Mouse (Mus musculus): Measurements from ENCODE around the gene Tspan13. TPM values are rescaled to one million over a fixed set of nuclear protein-coding genes. Genes with fewer than 3 reads are reported as not detected.

The Tspan13 gene
- polyA plus RNA-seq, 1 experiment from 2014 or later: 57.4 TPM

DNA sequence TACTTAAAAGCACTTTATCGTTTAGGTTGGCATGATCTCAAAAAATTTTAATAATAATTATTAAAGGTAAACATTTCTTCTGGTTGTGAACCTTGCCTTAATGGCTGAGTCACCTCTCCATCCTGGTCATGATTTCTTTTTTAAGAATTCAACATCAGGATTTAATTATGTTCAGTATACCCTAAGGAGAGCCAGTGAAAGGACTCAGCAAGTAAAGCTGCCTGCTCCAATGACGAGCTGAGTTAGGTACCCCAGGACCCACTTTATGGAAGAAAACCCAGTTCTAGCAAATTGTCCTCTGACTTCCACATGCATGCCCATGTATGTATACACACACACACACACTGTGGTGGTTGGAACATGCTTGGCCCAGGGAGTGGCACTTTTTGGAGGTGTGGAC is 5.3 kb upstream of the Tspan13 start:
- Histone ChIP-seq H3K4me2 (no peak overlapping the region), H3K27ac (no peak overlapping the region), H3K9me3 (no peaks in the 10 kb centered on the region), H3K36me3 (no peaks in the 10 kb centered on the region), H3K9ac (no peak overlapping the region), H3K27me3 (peaks cover 3% of the 10 kb centered on the region; the same call in 1 of the 2 replicates), H3K4me3 (no peak overlapping the region), H3K4me1 (no peaks in the 10 kb centered on the region)
- no peak for ATAC-seq (ENCODE audit: insufficient number of reproducible peaks, insufficient read depth, low FRiP score, low TSS enrichment, low read depth)
- 44% methylated on average over 2 of the region's 2 CpGs for WGBS

DNA sequence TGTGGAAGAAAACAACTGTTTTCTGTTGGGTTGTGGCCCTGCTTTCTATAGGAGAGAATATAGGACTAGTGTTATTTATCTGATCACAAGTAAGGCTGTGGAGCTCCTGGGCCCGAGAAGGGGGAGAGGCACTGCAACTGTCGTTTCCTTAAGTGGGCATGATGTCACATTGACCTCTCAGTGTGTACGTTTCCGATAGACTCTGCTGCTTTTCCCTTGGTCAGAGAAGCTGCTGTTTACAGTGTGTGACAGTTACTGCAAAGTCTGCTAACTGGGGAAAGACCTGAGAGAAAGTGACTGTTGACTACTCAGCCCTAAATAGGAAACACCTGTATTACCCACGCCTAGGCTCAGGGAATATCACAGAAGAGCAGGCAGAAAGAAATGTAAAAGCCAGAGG is 3.9 kb upstream of the Tspan13 start:
- 0 out of 2 replicates have a peak, but pooled peaks cover 2% of the 10 kb centered on the region for H3K4me1 ChIP-seq
- no peak overlapping the region for H3K9ac ChIP-seq
- H3K4me3 ChIP-seq: no peak overlapping the region
- ATAC-seq (ENCODE audit: insufficient number of reproducible peaks, insufficient read depth, low FRiP score, low TSS enrichment, low read depth): no peak
- H3K27ac ChIP-seq: no peak overlapping the region
- peaks cover 3% of the 10 kb centered on the region; the same call in 1 of the 2 replicates for H3K27me3 ChIP-seq
- H3K36me3 ChIP-seq: no peaks in the 10 kb centered on the region
- 13% methylated on average over 5 of the region's 5 CpGs for WGBS
- H3K4me2 ChIP-seq: no peak overlapping the region
- H3K9me3 ChIP-seq: no peaks in the 10 kb centered on the region

DNA sequence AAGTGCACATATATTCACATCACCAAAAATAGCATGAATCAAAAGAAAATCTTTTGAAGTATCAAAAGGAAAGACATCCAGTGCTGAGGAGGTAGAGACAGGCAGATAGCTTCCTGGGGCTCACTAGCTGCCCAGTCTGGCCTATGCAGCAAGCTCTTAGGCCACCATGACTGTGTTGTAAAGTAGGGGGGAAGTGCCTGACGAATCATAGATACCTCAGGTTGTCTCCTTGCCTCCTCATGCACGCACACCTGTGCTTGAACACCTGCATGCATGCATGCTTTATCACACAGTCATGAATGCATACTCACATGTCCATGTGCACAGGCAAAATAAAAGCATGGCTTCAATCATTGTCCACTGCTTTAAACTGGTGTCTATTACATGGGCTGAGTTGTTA is 2.4 kb upstream of the Tspan13 start:
- Histone ChIP-seq H3K9ac (no peak overlapping the region), H3K27me3 (peaks cover 3% of the 10 kb centered on the region; the same call in 1 of the 2 replicates), H3K4me2 (no peak overlapping the region), H3K36me3 (no peaks in the 10 kb centered on the region), H3K4me3 (no peak overlapping the region), H3K9me3 (no peaks in the 10 kb centered on the region), H3K4me1 (peaks cover 7% of the 10 kb centered on the region; the same call in 1 of the 2 replicates), H3K27ac (no peak overlapping the region)
- no peak for ATAC-seq (ENCODE audit: insufficient number of reproducible peaks, insufficient read depth, low FRiP score, low TSS enrichment, low read depth)
- 77% methylated on average over 2 of the region's 2 CpGs for WGBS

DNA sequence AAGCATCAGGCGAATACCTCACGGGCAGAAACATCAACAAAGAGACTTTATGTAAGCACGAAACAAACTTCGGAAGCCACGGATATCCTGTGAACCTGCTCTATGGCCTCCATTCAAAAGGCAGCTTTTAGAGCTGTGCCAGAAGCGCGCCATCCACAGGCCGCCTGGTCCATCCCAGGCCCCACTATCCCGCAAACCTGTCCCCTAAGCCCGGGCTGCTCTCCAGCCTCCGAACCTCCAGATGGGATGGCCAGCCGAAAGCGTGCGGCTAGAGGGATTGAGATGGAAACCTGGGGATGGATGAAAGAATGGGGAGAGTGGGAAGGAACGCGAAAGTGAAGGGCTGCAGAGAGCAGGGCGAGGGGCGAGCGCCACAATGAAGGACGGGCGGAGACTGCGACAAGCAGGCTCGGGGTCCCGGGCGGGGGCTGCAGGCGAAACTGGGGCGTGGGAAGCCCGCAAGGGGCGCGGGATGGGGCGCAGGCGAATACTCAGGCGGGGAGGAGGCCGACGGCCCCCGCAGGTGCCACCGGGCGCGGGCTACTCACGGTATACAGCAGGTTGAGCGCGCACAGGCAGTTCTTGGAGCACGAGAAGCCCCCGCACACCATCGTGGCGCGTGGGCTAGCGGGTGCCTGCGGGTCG is 475 bp downstream of the Tspan13 start:
- ATAC-seq (ENCODE audit: insufficient number of reproducible peaks, insufficient read depth, low FRiP score, low TSS enrichment, low read depth): peak; percentile 38; the same call in 1 of the 2 replicates
- Histone ChIP-seq H3K4me1 (peaks cover 7% of the 10 kb centered on the region; the same call in 1 of the 2 replicates), H3K4me3 (peak overlapping the region; percentile 69), H3K9me3 (no peaks in the 10 kb centered on the region), H3K36me3 (no peaks in the 10 kb centered on the region), H3K27ac (0 out of 2 replicates have a peak overlapping the region, but pooled peaks have one; percentile 36), H3K4me2 (peak overlapping the region; percentile 92), H3K27me3 (peaks cover 3% of the 10 kb centered on the region; the same call in 1 of the 2 replicates), H3K9ac (peak overlapping the region; percentile 73)
- WGBS: 1% methylated on average over 50 of the region's 50 CpGs

DNA sequence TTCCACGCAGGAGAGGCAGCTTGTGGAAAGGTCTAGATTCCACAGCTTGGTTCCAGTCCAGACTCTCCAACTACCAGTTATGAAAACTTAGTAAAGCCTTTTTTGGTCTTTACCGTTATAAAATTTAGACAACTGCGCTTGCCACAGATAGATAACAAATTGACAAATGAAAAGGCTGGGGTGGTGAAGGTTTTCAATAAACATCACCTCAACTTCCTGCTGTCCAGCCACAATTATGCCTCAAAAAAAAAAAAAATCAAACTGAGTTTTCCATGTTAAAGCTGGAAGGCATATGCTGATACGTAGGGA is 1.1 kb downstream of the Tspan13 start:
- Histone ChIP-seq H3K27ac (no peak overlapping the region), H3K36me3 (no peaks in the 10 kb centered on the region), H3K9ac (no peak overlapping the region), H3K9me3 (no peaks in the 10 kb centered on the region), H3K4me2 (peak overlapping the region; percentile 92), H3K4me3 (peak overlapping the region; percentile 69), H3K27me3 (peaks cover 3% of the 10 kb centered on the region; the same call in 1 of the 2 replicates), H3K4me1 (peaks cover 7% of the 10 kb centered on the region; the same call in 1 of the 2 replicates)
- no peak for ATAC-seq (ENCODE audit: insufficient number of reproducible peaks, insufficient read depth, low FRiP score, low TSS enrichment, low read depth)
- 41% methylated on average over 4 of the region's 4 CpGs for WGBS

DNA sequence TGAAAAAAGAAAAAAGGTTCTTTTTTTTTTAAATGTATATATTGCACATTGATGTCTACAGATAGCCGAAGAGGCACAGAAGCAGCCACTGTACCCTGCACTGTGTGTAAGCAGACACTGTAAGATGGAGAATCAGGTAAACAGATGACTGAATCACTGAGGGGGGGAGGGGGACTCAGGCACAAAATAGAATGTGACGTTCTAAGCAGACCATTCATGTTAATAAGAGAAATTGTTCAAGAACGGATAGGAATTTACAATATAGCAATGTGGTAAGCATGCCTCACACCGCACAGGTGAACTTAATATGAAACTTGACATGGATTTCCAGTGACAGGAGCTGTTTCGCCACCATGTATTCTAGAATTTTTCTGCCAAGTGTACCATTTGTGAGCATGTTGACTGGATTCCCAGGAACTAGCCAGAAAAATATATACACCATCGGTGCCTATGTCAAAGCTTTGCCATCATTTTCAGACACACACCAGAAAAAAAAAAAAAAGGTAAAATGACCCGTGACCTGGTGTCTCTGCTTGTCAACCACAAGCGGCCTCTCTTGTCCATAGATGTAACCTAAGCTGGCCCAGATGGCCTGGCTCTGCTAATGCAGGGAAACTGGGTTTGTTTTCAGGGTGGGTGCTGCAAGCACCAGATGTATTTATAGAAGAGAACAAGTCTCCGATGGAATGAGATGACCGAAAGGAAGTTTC is 1.6 kb downstream of the Tspan13 start:
- no peak overlapping the region for H3K9ac ChIP-seq
- ATAC-seq (ENCODE audit: insufficient number of reproducible peaks, insufficient read depth, low FRiP score, low TSS enrichment, low read depth): no peak
- peak overlapping the region; percentile 92 for H3K4me2 ChIP-seq
- no peaks in the 10 kb centered on the region for H3K9me3 ChIP-seq
- H3K27ac ChIP-seq: no peak overlapping the region
- peaks cover 3% of the 10 kb centered on the region; the same call in 1 of the 2 replicates for H3K27me3 ChIP-seq
- peak overlapping the region; percentile 69; the same call in 1 of the 2 replicates for H3K4me3 ChIP-seq
- 45% methylated on average over 10 of the region's 10 CpGs for WGBS
- peaks cover 7% of the 10 kb centered on the region; the same call in 1 of the 2 replicates for H3K4me1 ChIP-seq
- no peaks in the 10 kb centered on the region for H3K36me3 ChIP-seq

DNA sequence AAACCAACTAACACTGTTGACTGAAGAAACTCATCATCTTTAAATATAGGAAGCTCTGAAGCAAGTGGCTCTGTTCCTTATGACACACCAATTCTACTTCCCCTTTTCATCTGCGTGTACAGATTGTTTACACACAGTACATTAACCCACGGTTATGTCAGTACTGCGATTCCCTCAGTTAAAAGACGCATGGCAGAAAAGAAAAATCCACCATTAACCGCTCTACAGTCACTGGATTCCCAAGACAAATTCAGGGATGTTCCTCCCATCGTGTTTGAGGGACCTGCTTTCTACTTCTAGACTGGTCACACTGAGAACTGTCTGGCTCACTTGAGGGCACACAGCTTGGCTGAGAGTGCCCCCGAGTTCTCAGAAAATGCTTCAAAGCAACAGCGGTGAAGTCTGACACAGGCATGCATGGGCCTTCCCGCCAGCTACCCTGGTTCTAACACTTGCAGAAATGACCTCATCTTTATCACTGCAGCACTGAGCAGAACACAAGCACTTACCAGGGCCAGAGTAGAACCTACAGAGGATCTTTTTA is 2.7 kb downstream of the Tspan13 start:
- Histone ChIP-seq H3K36me3 (no peaks in the 10 kb centered on the region), H3K9me3 (no peaks in the 10 kb centered on the region), H3K4me3 (no peak overlapping the region), H3K27ac (no peak overlapping the region), H3K4me1 (peaks cover 7% of the 10 kb centered on the region; the same call in 1 of the 2 replicates), H3K27me3 (peaks cover under 1% of the 10 kb centered on the region; the same call in 1 of the 2 replicates), H3K9ac (no peak overlapping the region), H3K4me2 (no peak overlapping the region; the same call in 1 of the 2 replicates)
- WGBS: 78% methylated on average over 9 of the region's 9 CpGs
- no peak for ATAC-seq (ENCODE audit: insufficient number of reproducible peaks, insufficient read depth, low FRiP score, low TSS enrichment, low read depth)

DNA sequence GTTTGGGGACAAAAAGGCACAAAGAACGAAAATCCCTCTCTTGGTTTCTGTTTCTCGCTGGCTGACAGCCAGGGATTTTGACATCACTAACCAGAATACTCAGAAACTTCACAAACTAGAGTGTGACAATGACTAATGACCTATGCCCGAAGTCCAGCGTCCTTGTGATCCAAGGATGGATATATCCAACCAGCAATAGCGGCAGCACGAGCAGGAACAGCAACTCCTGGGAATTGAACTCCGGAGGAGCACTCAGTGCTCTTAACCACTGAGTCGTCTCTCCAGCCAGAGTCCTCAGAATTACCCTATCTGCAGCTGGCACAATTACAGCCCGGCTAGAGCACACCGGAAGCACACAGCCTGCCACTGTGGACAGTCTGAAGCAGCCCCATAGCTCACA is 5.5 kb downstream of the Tspan13 start:
- Histone ChIP-seq H3K36me3 (no peaks in the 10 kb centered on the region), H3K4me2 (no peak overlapping the region), H3K27me3 (no peaks in the 10 kb centered on the region), H3K4me3 (no peak overlapping the region), H3K9ac (no peak overlapping the region), H3K27ac (no peak overlapping the region), H3K4me1 (peaks cover 7% of the 10 kb centered on the region; the same call in 1 of the 2 replicates), H3K9me3 (no peaks in the 10 kb centered on the region)
- no peak for ATAC-seq (ENCODE audit: insufficient number of reproducible peaks, insufficient read depth, low FRiP score, low TSS enrichment, low read depth)
- 83% methylated on average over 10 of the region's 10 CpGs for WGBS

DNA sequence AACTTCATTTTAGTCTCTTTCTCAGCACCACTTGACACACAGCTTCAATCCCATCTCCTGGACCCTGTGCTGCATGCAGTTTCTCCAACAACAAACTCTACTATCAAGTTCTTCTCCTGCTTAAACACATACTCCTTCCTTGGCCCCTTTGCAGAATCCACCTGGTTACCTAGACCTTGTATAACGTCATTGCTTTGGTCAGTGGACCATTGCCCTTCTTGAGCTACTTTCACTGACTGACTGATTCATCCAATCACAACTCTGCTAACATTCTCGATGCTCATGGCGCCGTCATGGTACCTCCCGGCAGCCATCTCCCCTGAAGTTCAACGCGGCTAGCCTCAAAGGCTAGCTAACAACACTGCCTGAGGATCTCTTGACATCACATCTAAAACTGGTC is 6.2 kb downstream of the Tspan13 start:
- 93% methylated on average over 7 of the region's 7 CpGs for WGBS
- Histone ChIP-seq H3K27me3 (no peaks in the 10 kb centered on the region), H3K36me3 (no peaks in the 10 kb centered on the region), H3K9ac (no peak overlapping the region), H3K27ac (no peak overlapping the region), H3K4me1 (peaks cover 4% of the 10 kb centered on the region; the same call in 1 of the 2 replicates), H3K4me3 (no peak overlapping the region), H3K4me2 (no peak overlapping the region), H3K9me3 (no peaks in the 10 kb centered on the region)
- ATAC-seq (ENCODE audit: insufficient number of reproducible peaks, insufficient read depth, low FRiP score, low TSS enrichment, low read depth): no peak

DNA sequence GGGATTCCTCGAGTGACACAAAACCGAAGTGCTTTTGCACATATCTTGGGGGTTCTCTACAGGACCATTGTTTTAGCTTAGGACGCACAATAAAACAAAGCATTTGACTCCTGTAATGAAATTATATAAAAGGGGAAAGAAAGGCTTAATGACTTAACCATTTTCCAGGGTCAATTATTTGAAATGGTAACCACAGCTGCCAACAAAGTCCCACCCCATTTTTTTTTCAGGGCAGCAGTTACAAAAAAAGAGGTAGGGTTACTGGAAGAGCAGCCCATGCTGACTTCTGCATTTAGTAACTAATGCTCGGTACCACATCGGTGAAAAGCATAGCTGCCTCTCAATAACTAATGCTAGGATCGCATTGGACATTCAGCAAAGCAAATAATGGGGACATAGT is 6.8 kb downstream of the Tspan13 start:
- Histone ChIP-seq H3K36me3 (no peaks in the 10 kb centered on the region), H3K9me3 (no peaks in the 10 kb centered on the region), H3K4me1 (no peaks in the 10 kb centered on the region), H3K4me3 (no peak overlapping the region), H3K27me3 (no peaks in the 10 kb centered on the region), H3K27ac (no peak overlapping the region), H3K4me2 (no peak overlapping the region), H3K9ac (no peak overlapping the region)
- WGBS: 91% methylated on average over 6 of the region's 6 CpGs
- no peak for ATAC-seq (ENCODE audit: insufficient number of reproducible peaks, insufficient read depth, low FRiP score, low TSS enrichment, low read depth)

DNA sequence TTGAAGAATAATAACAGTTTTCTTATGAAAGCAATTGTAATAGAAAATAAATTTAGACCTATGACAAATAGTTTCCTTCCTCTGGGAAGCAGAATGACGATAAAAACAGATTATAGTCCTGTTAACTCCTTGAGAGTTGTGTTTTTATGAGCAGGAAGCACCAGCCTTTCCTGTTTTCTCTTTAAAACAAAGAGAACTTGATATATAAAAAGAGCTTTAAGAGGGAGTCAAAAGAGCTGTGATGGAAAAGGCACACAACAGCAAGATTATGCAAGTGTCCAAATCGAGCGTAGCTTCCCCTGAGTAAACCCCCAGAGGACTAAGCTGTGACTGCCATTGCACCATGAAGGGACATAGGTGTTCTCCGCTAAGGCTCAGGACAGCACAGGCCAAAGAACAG is 9.9 kb downstream of the Tspan13 start:
- Histone ChIP-seq H3K27me3 (no peaks in the 10 kb centered on the region), H3K4me2 (no peak overlapping the region), H3K4me3 (no peak overlapping the region), H3K36me3 (no peaks in the 10 kb centered on the region), H3K4me1 (no peaks in the 10 kb centered on the region), H3K9ac (no peak overlapping the region), H3K9me3 (no peaks in the 10 kb centered on the region), H3K27ac (no peak overlapping the region)
- WGBS: 74% methylated on average over 4 of the region's 4 CpGs
- no peak for ATAC-seq (ENCODE audit: insufficient number of reproducible peaks, insufficient read depth, low FRiP score, low TSS enrichment, low read depth)
